Mouse (Mus musculus): ENCODE data around the gene Lonp2. TPM values are rescaled to one million over a fixed set of nuclear protein-coding genes. Genes with fewer than 3 reads are reported as not detected.

The Lonp2 gene
- polyA plus RNA-seq, 1 experiment from 2014 or later, result 76.3 TPM

Small RNA genes lying within 50 kb of the gene (microRNA-seq; reads per million reads assigned to microRNA genes)
- gene Gm44348, result not detected

Other genes with a start within 250 kb of the Lonp2 start
- 0.08 TPM in 1 of 2 replicates, not detected in the other for gene Abcc12, start 43.4 kb upstream of the Lonp2 start, polyA plus RNA-seq (2014; fragmentation: Nextera tagmentation; extraction: Ambion mirVana)
- gene Gm10638, start 121.7 kb downstream of the Lonp2 start, polyA plus RNA-seq (2014; fragmentation: Nextera tagmentation; extraction: Ambion mirVana), result 3.2 and 4.9 TPM in 2 replicates
- gene Siah1a, start 121.9 kb downstream of the Lonp2 start, polyA plus RNA-seq (2014; fragmentation: Nextera tagmentation; extraction: Ambion mirVana), result 74.9 and 75.6 TPM in 2 replicates

Data from neural tube, embryonic 11.5 days (tissue).